Mouse (Mus musculus) MEL-GATA-1-ER (cell line): ENCODE measurements around the gene Spg20.
A peak's percentile ranks its signal among the peaks of the same experiment; 100 is the strongest.

Experiments
- DNase-seq: peaks from one replicate; pipeline ENCODE4 v3.0.0-alpha.2; 2012; ENCODE audit warnings: low read depth; ENCODE audit errors: extremely low read depth

The Spg20 gene

DNA sequence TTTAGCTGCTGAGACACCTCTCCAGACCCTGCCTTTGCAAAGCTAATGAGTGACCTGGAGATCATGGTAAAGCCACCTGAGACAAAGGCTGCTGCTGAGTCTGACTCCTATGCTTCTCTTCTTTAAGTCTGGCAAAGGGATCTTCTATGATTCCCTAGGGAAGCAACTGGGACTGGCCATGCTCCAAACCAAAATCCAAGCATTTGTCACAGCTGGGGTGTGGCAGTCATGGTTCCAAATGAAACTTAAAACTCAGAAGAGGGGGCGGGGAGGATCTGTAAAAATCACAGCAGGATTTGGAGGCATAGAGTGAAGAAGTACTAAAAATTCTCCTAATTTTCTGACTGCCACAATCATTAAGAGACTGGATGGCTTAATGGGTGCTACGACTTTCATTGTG, 14.7 kb upstream of the Spg20 start:
- DNase-seq: no peak

DNA sequence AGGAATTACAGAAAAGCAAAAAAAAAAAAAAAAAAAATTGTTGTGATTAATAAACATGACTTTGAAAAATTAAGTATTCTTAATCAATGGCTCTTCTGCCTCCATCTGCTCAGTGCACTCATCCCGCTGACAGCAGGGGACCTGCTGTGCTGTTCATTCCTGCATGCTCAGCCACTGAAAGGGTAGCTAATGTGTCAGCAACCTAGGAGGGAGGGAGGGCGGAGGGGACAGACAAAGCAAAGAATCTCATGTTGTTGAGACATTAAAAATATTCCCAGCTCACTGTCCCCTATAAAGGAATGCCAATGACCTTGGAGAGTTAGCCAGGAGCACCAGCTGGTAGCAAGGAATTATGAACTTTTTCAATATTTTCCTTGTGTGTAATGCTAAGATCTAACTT, 13.9 kb upstream of the Spg20 start:
- no peak for DNase-seq

DNA sequence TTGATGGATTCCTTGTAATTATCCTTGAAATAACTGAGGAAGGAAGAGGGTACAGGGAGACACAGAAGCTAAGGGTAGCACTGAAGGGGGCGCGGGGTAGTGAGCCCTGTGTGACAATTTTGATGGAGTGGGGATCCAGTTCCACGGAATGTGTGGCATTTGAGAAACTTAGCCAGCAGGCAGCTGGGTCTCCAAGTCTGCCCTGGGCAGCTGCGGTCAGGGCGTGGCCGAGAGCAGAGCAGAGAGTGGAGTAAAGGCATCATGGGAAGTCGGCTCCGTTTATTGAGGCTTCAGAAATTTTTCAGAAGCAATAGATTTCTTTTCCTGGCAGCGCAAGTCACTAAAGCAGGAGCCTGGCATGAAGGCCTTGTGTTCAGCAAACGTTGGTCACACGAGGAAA, 12.9 kb upstream of the Spg20 start:
- DNase-seq: no peak

DNA sequence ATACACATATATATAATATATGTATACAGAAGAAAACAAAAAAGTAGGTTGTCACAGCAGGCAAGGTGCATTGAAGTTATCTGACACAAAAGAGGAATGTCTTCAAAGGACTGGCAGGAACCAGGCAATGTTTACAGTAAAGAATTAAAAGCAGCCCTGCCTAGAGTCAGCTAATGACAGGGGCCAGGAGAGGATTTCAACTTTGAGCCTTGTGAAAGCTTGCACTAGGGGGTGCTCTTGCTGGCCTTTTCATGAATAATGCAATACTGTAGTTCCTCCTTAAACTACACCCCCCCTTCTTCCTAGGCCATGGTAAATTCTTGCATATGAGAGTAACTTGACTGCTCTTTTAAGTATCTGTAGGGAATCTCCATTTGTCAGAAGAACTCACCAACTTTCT, 10.8 kb upstream of the Spg20 start:
- DNase-seq: no peak

DNA sequence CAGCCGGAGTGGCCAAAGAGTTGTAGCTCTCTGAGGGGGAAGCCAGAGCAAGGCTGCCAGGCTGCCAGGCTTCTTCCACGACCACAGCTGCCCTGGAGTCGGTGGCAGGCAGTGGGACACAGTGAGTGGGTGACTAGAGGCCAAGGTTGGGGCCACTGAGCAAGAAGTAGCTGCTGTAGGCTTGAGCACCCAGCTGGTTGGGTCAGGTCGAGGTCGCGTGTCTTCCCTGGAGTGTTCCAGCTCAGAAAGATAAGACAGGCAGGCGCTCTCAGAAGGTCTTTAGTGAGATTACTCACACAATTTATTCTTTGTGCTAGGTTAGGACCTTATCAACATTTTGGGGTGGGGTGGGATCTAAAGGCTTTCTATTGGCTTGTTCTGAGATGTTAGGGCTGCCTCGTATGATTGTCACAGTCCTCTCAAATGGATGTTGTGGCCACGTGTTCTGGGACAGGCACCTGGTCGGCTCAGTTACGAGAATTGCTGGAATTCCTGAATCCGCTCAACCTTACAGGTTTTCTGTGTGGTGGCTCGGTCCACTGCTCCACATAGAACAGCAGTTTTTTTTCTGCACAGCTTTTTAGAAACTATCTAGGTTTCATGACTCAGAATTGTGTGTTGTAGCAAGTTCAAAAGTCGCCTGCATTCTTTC, 6.4 kb upstream of the Spg20 start:
- DNase-seq: no peak

DNA sequence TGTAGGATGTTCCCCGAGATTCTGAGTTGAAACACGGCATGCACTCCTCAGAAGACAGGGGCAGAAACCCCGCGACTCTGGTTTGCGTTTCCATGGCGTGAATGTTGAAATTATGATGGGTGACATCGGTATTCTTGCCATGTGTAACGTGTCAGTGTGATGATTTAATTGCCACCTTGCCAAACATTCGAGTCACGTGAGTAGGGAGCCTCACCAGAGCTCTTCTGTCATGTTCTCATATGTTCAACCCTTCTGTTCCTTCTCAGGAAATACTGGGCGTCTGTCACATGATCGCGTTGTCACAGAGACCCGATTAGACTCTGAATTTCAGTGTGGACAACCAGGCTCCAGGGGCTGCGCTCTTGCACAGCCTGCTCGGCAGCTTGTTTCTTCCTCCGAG, 5.9 kb upstream of the Spg20 start:
- DNase-seq: no peak

DNA sequence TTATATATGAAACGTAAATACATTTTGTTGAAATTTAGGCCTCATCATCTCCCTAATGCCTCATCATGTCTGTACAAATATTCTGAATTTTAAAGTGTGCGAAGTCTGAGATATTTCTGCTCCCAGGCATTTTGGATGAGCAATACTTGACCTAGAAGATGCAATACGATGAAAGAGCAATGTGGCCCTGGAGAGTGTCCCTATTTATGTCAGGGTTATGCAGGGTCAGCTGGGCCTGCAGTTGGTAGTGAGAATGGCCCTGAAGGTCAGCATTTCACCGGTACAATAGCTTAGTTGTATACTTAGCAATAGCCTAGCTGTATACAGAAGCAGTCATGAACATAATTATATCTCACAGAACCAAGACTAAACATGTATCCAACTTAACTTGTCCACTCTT, 2.8 kb upstream of the Spg20 start:
- DNase-seq: no peak

GRCm38 (mm10) chr3:55112710-55113415, 955 bp downstream of the Spg20 start:
- peak; percentile 25 for DNase-seq

GRCm38 (mm10) chr3:55114313-55115065, 2.6 kb downstream of the Spg20 start:
- DNase-seq: no peak

DNA sequence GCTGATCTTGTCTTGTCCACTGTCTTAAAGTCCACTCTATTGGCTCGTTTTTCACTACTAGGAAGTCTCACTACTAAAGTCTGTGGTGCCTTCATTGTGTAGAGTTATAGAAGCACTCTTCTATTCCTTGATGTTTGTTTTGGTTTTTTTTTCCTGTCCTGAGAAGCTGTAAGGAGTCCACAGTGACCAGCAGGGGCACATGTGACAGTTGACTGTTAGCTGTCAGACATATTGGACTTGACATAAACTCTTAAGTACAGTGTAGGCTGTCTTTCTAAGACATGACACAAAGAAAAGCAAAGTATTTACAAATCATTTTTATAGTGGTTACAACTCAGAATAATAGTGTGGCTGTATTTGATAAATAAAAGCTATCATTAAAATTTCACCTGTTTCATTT, 3.2 kb downstream of the Spg20 start:
- no peak for DNase-seq

- DNase-seq: no peak
Measured at GRCm38 (mm10) chr3:55115989-55116388, 4.1 kb downstream of the Spg20 start.

DNA sequence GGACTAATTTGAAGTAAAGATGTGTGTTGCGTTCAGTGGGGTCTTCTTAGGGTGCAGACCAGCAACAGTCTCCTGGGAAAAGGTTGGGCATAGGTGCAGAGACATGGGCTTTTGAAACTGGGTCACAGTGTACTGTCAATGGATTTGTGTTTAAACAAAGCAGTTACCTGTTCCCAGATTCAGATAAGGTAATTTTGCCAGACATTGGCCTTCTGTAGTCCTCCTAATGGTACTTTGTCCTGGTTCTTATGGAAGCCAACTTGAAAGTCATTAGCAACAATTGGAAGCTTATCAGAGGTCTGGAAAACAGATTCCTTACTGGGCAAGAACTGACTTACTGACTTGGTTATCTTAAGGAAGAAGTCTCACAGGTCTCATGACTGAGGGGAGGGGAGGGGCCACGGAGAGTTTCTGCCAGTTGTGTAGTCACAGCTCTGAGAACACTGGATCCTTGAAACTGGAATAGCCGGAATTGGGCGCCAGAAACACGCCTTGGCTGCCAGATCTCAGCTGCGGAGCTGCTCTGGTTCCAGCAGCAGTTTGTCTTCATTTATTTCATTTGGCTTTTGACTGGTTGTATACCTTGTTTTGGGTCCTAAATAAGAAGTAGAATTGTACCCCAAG, 7.5 kb downstream of the Spg20 start:
- DNase-seq: no peak

DNA sequence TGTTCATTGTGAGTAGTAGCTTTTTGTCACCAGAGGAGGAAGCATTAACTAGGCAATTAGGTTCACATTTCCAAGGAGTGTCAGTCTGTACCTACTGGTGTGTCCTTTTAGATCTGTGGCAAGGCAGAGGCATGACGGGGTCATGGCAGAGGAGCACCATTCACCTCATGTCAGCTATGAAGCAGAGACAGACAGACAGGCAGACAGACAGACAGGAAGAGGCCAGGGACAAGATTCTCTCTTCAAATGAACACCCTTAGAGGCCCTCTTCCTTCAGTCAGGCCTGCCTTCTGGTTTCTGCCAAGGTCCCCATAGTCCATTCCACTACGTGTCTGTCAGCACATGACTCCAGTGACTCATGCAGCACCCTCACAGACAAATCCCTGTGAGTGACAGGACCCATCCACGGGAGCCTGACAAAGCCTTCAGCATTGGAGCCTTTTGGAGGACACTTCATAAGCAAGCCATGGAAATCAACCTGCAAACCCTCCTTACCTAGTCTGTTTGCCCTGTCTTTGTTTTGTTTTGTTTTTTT, 10.5 kb downstream of the Spg20 start:
- DNase-seq: no peak

DNA sequence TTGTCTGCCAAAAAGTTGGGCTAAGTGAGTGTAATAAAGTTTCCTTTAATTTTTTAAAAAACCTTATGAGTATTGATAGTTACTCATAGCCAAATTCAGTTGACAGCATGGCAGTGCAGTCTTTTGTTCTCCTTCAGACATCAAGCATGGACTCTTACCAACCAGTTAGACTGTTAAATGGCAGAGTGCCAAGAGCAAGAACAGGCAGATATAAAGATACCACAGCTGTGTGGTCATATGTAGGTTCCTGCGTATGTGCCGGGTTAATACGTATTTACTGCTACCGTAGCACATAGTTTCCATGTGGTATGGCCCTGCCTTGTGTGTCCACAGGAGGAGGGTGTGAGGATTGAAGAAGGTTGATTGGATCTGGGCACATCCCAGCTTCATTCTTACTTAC, 11.2 kb downstream of the Spg20 start:
- no peak for DNase-seq

GRCm38 (mm10) chr3:55129181-55129692, 17.3 kb downstream of the Spg20 start:
- no peak for DNase-seq

DNA sequence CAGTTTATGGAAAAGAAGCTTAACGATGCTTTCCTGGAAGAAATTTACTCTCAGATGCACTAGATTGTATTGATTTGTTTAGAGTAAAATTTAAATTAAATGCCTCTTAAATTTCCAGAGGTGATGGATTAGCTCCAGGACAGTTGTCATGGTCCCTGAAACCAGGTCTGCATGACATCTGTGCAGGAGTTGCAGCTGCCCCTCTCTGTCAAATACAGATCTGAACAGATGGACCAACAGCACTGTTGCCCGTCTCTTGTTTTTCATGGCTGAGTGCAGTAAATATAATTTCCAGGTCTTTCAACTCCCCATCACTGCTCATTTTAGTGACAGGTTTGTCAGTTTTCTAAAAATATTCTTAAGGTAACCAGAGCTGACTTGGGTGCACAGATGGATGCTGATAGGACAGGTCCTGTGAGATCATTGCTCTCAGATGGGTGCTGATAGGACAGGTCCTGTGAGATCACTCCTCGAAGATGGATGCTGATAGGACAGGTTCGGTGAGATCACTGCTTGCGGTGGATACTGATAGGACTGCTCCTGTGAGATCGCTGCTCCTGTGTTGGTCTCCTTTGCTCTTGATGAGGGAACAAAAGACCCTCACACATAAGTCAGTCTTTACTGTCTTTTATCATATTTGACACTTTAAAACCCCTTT, 19.8 kb downstream of the Spg20 start:
- no peak for DNase-seq

GRCm38 (mm10) chr3:55137039-55137438, 25.1 kb downstream of the Spg20 start, which contains the start of gene Ccdc169:
Gene Ccdc169, plus strand, starts transcription at chr3:55137339.
- no peak for DNase-seq

DNA sequence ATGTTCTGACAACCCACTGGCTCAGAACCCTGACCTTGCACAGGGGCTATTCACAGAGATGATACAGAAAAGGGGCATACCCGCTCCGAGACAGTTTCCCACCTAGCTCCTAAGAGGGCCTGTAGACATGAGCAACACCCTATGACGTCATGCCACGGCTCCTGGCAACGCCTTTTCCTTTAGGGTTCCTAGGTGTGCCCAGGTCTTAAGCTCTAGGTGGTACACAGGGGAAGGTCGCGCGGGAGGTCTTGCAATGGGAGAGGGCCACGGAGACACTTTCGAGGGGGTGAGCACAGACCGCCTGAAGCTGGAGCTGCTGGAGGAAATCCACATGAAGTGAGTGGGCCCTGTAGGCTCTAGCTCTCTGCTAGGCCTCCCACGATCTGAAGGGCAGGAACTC, 27.9 kb downstream of the Spg20 start:
- DNase-seq: no peak

DNA sequence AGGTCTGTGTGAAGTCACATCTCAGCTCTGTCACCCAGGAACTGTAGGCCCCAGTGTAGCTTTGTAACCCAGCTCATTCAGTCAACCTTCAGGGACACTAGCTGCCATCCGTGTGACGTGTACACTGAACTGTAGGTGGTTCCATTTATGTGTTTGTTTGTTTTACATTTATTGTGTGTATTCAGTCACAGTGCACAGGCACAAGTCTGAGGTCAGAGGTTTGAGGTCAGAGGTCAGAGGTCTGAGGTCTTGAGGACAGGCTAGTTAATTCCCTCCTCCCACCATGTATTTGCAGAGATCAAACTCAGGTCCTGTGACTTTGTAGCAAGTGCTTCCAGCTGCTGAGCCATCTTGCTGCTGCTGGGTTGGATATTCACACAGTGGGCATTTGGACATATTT, 29.5 kb downstream of the Spg20 start:
- no peak for DNase-seq

DNA sequence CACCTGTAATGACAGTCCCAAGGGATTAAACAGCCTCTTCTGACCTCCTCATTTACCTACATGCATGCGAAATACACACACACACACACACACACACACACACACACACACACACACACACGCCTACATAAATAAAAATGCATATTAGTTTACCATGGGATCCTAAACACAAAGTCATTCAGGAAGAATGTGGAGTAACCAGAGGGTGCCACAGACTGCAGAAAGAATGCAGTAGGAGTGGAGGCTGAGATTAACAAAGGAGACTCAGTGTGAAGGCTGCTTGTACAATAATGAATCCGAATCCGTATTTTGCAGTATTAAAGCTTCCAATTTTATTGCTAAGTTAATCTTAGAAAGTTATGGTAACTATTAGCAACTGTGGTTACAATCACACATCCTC, 33.0 kb downstream of the Spg20 start:
- no peak for DNase-seq

- DNase-seq: no peak
Measured at GRCm38 (mm10) chr3:55146441-55146840, 34.5 kb downstream of the Spg20 start.
